Mouse (Mus musculus) heart, adult 9 months (tissue): ENCODE measurements around the gene Slc25a40.

Experiments
- DNase-seq, 2 experiments: peaks; one replicate each; pipeline ENCODE4 v3.0.0; 2022; ENCODE audit warnings: low spot score in 2 of 2

Slc25a40 gene

DNA sequence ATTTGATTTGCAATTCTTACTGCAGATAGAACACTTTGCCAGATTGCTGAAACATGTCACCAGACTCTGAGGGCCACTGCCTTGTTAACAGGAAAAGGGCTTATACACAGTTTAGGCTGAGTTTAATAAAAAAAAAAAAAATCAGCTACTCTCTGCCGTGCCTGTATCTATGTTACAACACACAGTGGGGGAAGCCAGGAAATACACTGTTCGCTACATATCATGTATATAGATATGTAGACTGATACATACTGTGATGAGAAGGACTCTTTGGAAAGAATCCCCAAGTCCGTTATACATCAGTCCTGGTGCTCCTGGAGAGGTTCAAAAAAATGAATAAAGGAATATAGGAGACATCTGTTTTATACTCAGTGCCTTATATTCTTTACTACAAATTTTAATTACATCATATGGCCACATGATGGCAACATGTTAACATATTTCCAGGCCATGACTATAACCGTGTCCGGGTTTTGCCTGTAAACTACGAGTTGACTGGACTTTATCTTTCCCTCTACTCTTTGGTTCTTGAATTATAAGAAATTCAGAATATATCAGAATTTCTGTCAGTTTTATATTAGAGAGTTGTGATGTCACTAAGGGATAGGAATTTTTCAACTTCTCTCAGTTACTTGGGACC lies 66.9 kb downstream of the Slc25a40 start:
- no peak for DNase-seq

DNA sequence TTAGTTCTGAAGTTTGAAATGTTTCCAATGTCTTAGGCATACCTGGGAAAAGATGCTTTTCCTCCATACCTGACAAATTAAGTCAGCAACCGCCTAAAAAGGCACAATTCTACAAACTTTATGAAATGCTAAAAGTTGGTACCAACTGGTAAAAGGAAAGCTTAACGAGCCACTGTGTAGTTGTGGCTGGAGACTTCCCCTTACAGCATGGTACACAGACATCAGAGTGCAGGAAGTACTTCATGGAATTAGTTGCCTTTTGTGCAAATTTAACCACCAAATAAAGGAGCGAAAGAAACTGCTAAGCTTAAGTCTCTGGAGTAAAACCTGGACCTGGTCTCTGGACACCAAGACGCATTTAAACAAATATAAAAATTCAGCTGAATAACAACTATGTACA lies 69.1 kb downstream of the Slc25a40 start:
- no peak for DNase-seq
